Mouse (Mus musculus) gastrocnemius, postnatal 4 days (tissue): ENCODE measurements around the gene Gng2. TPM values are rescaled to one million over a fixed set of nuclear protein-coding genes. Genes with fewer than 3 reads are reported as not detected.
"Not testable (repeated sequence)": the region's sequence is repeated elsewhere in the genome, so short reads cannot be mapped to it uniquely, and the experiment has no call there.

Source experiments
- DNase-seq, 2 experiments: peaks; one replicate each; pipeline ENCODE4 v3.0.0; 2021 to 2022; ENCODE audit warnings: low spot score in 2 of 2, mixed read lengths in 2 of 2
- total RNA-seq, 2 experiments: library from RNA; stranded (reverse); gene quantifications; 2 replicates each; pipeline ENCODE4 v1.2.3; 2021

Gng2 gene
- total RNA-seq, 2 experiments from 2014 or later: 28.0 to 34.7 TPM

- DNase-seq: no peak
These were observed 34.7 kb downstream of the Gng2 start for GRCm38 (mm10) chr14:19942732-19943131.

- no peak for DNase-seq
These were observed 35.1 kb downstream of the Gng2 start for GRCm38 (mm10) chr14:19942329-19942728.

- DNase-seq: no peak
These were observed 37.4 kb downstream of the Gng2 start for GRCm38 (mm10) chr14:19940066-19940465.

- DNase-seq: no peak
These were observed 38.9 kb downstream of the Gng2 start for GRCm38 (mm10) chr14:19938545-19938944.

GRCm38 (mm10) chr14:19935084-19935483 lies 42.3 kb downstream of the Gng2 start:
- DNase-seq: no peak

GRCm38 (mm10) chr14:19933314-19933713 lies 44.1 kb downstream of the Gng2 start:
- DNase-seq: no peak

GRCm38 (mm10) chr14:19927879-19928278 lies 49.5 kb downstream of the Gng2 start:
- no peak for DNase-seq

- no peak for DNase-seq
These were observed 50.3 kb downstream of the Gng2 start for GRCm38 (mm10) chr14:19927156-19927555.

- no peak for DNase-seq
These were observed 51.1 kb downstream of the Gng2 start for GRCm38 (mm10) chr14:19926312-19926711.

- DNase-seq: no peak
These were observed 52.3 kb downstream of the Gng2 start for GRCm38 (mm10) chr14:19925157-19925556.

- no peak for DNase-seq
These were observed 53.3 kb downstream of the Gng2 start for GRCm38 (mm10) chr14:19924086-19924485.

- no peak for DNase-seq
These were observed 57.2 kb downstream of the Gng2 start for GRCm38 (mm10) chr14:19920254-19920691.

- no peak for DNase-seq
These were observed 57.6 kb downstream of the Gng2 start for GRCm38 (mm10) chr14:19919789-19920188.

- DNase-seq: no peak
These were observed 59.9 kb downstream of the Gng2 start for GRCm38 (mm10) chr14:19917534-19917933.

- DNase-seq: no peak
These were observed 61.1 kb downstream of the Gng2 start for GRCm38 (mm10) chr14:19916315-19916714.

- no peak for DNase-seq
These were observed 64.5 kb downstream of the Gng2 start for GRCm38 (mm10) chr14:19912891-19913290.

- DNase-seq: peak in 1 of 2 experiments; percentile 22
These were observed 71.8 kb downstream of the Gng2 start for GRCm38 (mm10) chr14:19905615-19906014.

GRCm38 (mm10) chr14:19904821-19905220 lies 72.6 kb downstream of the Gng2 start:
- DNase-seq: no peak

GRCm38 (mm10) chr14:19904031-19904430 lies 73.4 kb downstream of the Gng2 start:
- DNase-seq: no peak

GRCm38 (mm10) chr14:19900492-19900891 lies 76.9 kb downstream of the Gng2 start:
- no peak for DNase-seq

- no peak for DNase-seq
These were observed 89.9 kb downstream of the Gng2 start for GRCm38 (mm10) chr14:19887569-19887968.

- DNase-seq: not testable (repeated sequence)
These were observed 93.0 kb downstream of the Gng2 start for GRCm38 (mm10) chr14:19884431-19884830.

GRCm38 (mm10) chr14:19874201-19874807 lies 103.1 kb downstream of the Gng2 start:
- no peak for DNase-seq
